Mouse (Mus musculus) cortical plate, adult 2 months (tissue): Measurements from ENCODE around the gene Gtpbp6.

ENCODE experiments used
- CTCF ChIP-seq: fragments of 200-500 bp; IDR thresholded peaks from 2 replicates; pipeline ENCODE4 v1.5.1; 2011; ENCODE audit warnings: mild to moderate bottlenecking, control low read depth, low read length; ENCODE audit not compliant: insufficient read depth; ENCODE audit errors: extremely low read depth
- POLR2A ChIP-seq: fragments of 200-500 bp; IDR thresholded peaks from 2 replicates; pipeline ENCODE4 v1.6.1; 2011; ENCODE audit warnings: mild to moderate bottlenecking, low read length, control low read depth; ENCODE audit not compliant: insufficient read depth; ENCODE audit errors: extremely low read depth

DNA sequence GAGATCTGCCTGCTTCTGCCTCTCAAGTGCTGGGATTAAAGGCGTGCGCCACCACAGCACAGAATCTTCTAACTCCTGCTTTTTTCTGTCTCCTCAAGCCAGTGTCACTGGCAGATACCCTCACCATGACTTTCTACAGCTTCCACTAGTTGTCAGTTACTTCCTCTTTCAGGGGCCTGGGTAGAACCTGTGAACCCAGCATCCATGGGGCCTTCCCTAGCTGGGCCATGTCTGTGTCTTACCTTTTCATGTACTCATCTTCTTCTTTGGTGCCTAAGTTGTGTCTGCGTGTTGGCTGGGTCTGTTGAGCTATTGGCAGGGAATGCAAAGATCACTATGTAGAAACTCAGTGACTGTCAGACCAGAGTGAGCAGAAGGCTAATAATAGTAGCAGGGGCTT lies 29.8 kb upstream of the Gtpbp6 start:
- TF ChIP-seq POLR2A (no peak), CTCF (no peak)
